Mouse (Mus musculus): Measurements from ENCODE around the gene BC004004.

Gene BC004004

GRCm38 (mm10) chr17:29302149-29302548 is 33.6 kb downstream of the BC004004 start:
- ChIA-PET CTCF (interaction anchor here (0.9 to 4.8 kb wide), 11 partner anchors 8 to 229 kb away, joined by 3 to 24 read pairs (median 4); partner anchors contain the start of gene BC004004 (in 2 of the 4)), POLR2A (interaction anchor here in 3 of 4 experiments (0.5 to 2.3 kb wide), 11 partner anchors 9 to 735 kb away, joined by 3 to 8 read pairs (median 4); partner anchors contain the start of genes Mtch1 (in 1 of the 3) and Ppil1 (in 1 of the 3))

- ChIA-PET CTCF (interaction anchor here (0.6 to 4.8 kb wide), 25 partner anchors 8 to 747 kb away, joined by 3 to 24 read pairs (median 3); partner anchors contain the start of genes BC004004 (in 2 of the 4) and Fgd2 (in 1 of the 4)), POLR2A (interaction anchor here (0.6 to 2.3 kb wide), 17 partner anchors 8 to 254 kb away, joined by 3 to 8 read pairs (median 3); partner anchors contain the start of genes Ppil1 (in 2 of the 4) and Mtch1 (in 1 of the 4))
Measured at GRCm38 (mm10) chr17:29303087-29303486, 34.5 kb downstream of the BC004004 start.

- ChIA-PET CTCF (interaction anchor here in 3 of 4 experiments (1.1 to 4.8 kb wide), 10 partner anchors 10 to 89 kb away, joined by 3 to 24 read pairs (median 6); partner anchors contain the start of genes BC004004 (in 1 of the 3) and Fgd2 (in 1 of the 3)), POLR2A (interaction anchor here (0.6 to 2.3 kb wide), 18 partner anchors 9 to 255 kb away, joined by 3 to 8 read pairs (median 4); partner anchors contain the start of genes Mtch1 (in 2 of the 4) and Ppil1 (in 1 of the 4))
Measured at GRCm38 (mm10) chr17:29303856-29304255, 35.3 kb downstream of the BC004004 start.

GRCm38 (mm10) chr17:29304376-29305057 is 35.9 kb downstream of the BC004004 start:
- CTCF ChIA-PET = interaction anchor here (0.5 to 4.8 kb wide), 12 partner anchors 36 to 673 kb away, joined by 3 to 24 read pairs (median 4); partner anchors contain the start of gene BC004004 (in 1 of the 4)

GRCm38 (mm10) chr17:29305058-29305806 is 36.6 kb downstream of the BC004004 start:
- CTCF ChIA-PET = interaction anchor here (0.5 to 4.8 kb wide), 14 partner anchors 8 to 673 kb away, joined by 3 to 24 read pairs (median 4); partner anchors contain the start of gene BC004004 (in 1 of the 4)

More at GRCm38 (mm10) chr17:29304376-29305057, 35.9 kb downstream of the BC004004 start:
- POLR2A ChIA-PET = interaction anchor here (0.6 to 2.2 kb wide), 15 partner anchors 8 to 132 kb away, joined by 3 to 7 read pairs (median 4); partner anchors contain the start of genes Mtch1 (in 1 of the 4) and Ppil1 (in 1 of the 4)

GRCm38 (mm10) chr17:29305871-29306270 is 37.3 kb downstream of the BC004004 start:
- ChIA-PET POLR2A (interaction anchor here in 2 of 4 experiments (1.0 to 1.1 kb wide), 2 partner anchors 10 to 16 kb away, joined by 4 read pairs; no protein-coding TSS in a partner anchor), CTCF (interaction anchor here in 2 of 4 experiments (0.5 to 4.8 kb wide), 6 partner anchors 8 to 428 kb away, joined by 3 to 24 read pairs (median 4); no protein-coding TSS in a partner anchor)

More at GRCm38 (mm10) chr17:29305058-29305806, 36.6 kb downstream of the BC004004 start:
- POLR2A ChIA-PET = interaction anchor here (0.6 to 1.6 kb wide), 9 partner anchors 10 to 133 kb away, joined by 3 to 7 read pairs (median 4); partner anchors contain the start of gene Mtch1 (in 1 of the 4)

- ChIA-PET CTCF (interaction anchor here in 1 of 4 experiments (0.6 kb wide), 1 partner anchor 56 kb away, joined by 4 read pairs; no protein-coding TSS in a partner anchor), POLR2A (interaction anchor here in 3 of 4 experiments (0.7 to 1.3 kb wide), 4 partner anchors 11 to 47 kb away, joined by 3 to 4 read pairs (median 3); partner anchors contain the start of gene BC004004 (in 1 of the 3))
Measured at GRCm38 (mm10) chr17:29310056-29310623, 41.6 kb downstream of the BC004004 start.

GRCm38 (mm10) chr17:29311602-29312001 is 43.0 kb downstream of the BC004004 start:
- POLR2A ChIA-PET = interaction anchor here in 1 of 4 experiments (0.9 to 1.3 kb wide), 4 partner anchors 9 to 43 kb away, joined by 3 to 4 read pairs (median 4); partner anchors contain the start of gene BC004004
- CTCF ChIA-PET = interaction anchor here in 3 of 4 experiments (0.8 to 1.4 kb wide), 6 partner anchors 9 to 60 kb away, joined by 3 to 4 read pairs (median 4); partner anchors contain the start of gene BC004004 (in 1 of the 3)

- CTCF ChIA-PET = interaction anchor here in 3 of 4 experiments (1.1 to 1.4 kb wide), 5 partner anchors 9 to 59 kb away, joined by 3 to 4 read pairs (median 4); no protein-coding TSS in a partner anchor
- POLR2A ChIA-PET = interaction anchor here in 2 of 4 experiments (0.6 to 1.4 kb wide), 6 partner anchors 8 to 59 kb away, joined by 3 to 5 read pairs (median 4); no protein-coding TSS in a partner anchor
Measured at GRCm38 (mm10) chr17:29312082-29312481, 43.5 kb downstream of the BC004004 start.

- POLR2A ChIA-PET = interaction anchor here in 1 of 4 experiments (0.5 to 1.4 kb wide), 4 partner anchors 9 to 301 kb away, joined by 3 to 4 read pairs (median 3); no protein-coding TSS in a partner anchor
- CTCF ChIA-PET = interaction anchor here in 2 of 4 experiments (1.2 to 1.3 kb wide), 3 partner anchors 52 to 58 kb away, joined by 3 to 4 read pairs (median 3); no protein-coding TSS in a partner anchor
Measured at GRCm38 (mm10) chr17:29313300-29313699, 44.7 kb downstream of the BC004004 start.

- POLR2A ChIA-PET = interaction anchor here (0.6 to 1.4 kb wide), 8 partner anchors 10 to 296 kb away, joined by 3 to 5 read pairs (median 4); no protein-coding TSS in a partner anchor
Measured at GRCm38 (mm10) chr17:29315672-29316465, 47.3 kb downstream of the BC004004 start.

GRCm38 (mm10) chr17:29316891-29317290 is 48.3 kb downstream of the BC004004 start:
- ChIA-PET POLR2A (interaction anchor here in 2 of 4 experiments (0.7 to 1.9 kb wide), 4 partner anchors 25 to 317 kb away, joined by 3 to 6 read pairs (median 4); no protein-coding TSS in a partner anchor), CTCF (interaction anchor here in 2 of 4 experiments (0.5 to 2.0 kb wide), 2 partner anchors 16 to 54 kb away, joined by 3 to 5 read pairs; no protein-coding TSS in a partner anchor)

More at GRCm38 (mm10) chr17:29315672-29316465, 47.3 kb downstream of the BC004004 start:
- CTCF ChIA-PET = interaction anchor here in 3 of 4 experiments (0.6 to 2.0 kb wide), 3 partner anchors 9 to 55 kb away, joined by 3 to 9 read pairs (median 5); no protein-coding TSS in a partner anchor

GRCm38 (mm10) chr17:29317380-29317779 is 48.8 kb downstream of the BC004004 start, which contains the start of gene Pi16:
Gene Pi16, plus strand, starts transcription at chr17:29317680.
- ChIA-PET POLR2A (interaction anchor here in 3 of 4 experiments (0.7 to 1.9 kb wide), 4 partner anchors 24 to 521 kb away, joined by 3 to 6 read pairs (median 5); no protein-coding TSS in a partner anchor), CTCF (interaction anchor here in 1 of 4 experiments (1.6 kb wide), 1 partner anchor 54 kb away, joined by 5 read pairs; no protein-coding TSS in a partner anchor)

GRCm38 (mm10) chr17:29318731-29319250 is 50.2 kb downstream of the BC004004 start:
- ChIA-PET CTCF (interaction anchor here in 3 of 4 experiments (0.6 to 1.6 kb wide), 6 partner anchors 13 to 201 kb away, joined by 3 to 10 read pairs (median 4); no protein-coding TSS in a partner anchor), POLR2A (interaction anchor here in 3 of 4 experiments (0.5 to 2.1 kb wide), 5 partner anchors 12 to 285 kb away, joined by 3 to 5 read pairs (median 3); no protein-coding TSS in a partner anchor)

- POLR2A ChIA-PET = interaction anchor here (0.5 to 2.2 kb wide), 9 partner anchors 11 to 285 kb away, joined by 3 to 6 read pairs (median 3); no protein-coding TSS in a partner anchor
- CTCF ChIA-PET = interaction anchor here in 3 of 4 experiments (0.6 to 1.2 kb wide), 4 partner anchors 17 to 257 kb away, joined by 3 to 4 read pairs (median 3); no protein-coding TSS in a partner anchor
Measured at GRCm38 (mm10) chr17:29319476-29319875, 50.9 kb downstream of the BC004004 start.
